Mouse (Mus musculus): ENCODE measurements around the gene Erbb3. TPM values are rescaled to one million over a fixed set of nuclear protein-coding genes. Genes with fewer than 3 reads are reported as not detected.
A peak's percentile ranks its signal among the peaks of the same experiment; 100 is the strongest.

Gene Erbb3
- polyA plus RNA-seq, 1 experiment from 2014 or later: 7.8 TPM

DNA sequence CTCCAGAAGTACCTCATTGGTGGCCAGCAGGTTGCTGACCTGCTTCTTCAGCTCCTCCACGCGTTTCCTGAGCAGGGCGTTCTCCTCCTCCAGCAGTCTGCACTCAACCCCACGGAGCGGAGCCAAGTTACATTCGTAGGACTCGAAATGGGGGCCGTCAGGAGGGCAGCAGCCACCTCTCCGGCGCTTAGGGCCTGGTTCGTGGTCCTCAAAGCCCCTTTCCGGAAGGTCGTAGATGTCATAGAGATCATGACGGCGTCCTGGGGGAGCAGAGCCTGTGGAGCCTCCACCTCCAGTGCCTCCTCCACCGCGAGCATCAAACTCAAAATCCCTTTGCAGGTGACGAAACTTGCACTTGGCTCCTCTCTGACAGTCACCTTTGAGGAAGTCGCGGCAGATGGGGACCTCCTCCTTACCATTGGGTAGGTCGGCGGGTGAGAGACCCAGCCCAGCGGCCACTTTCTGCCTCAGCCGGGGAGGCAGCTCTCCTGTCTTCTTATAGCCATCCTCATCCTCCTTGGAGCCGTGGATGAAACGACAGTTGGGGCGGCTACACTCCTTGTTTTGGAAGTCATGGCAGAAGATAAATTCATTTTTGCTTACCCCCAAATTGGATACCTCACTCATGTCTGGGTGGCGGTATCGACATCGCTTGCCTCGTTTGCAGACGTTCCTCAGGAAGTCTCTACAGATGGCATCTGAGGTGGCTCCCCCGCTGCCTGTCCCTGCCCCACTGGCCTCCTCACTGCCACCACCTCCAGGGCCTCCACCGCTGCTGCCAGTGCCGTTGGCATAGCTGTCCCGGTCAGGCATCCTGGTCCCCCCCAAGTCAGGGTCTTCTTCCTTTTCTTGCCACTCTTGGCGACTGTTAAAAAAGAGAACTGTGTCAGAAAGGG, 44.5 kb downstream of the Erbb3 start:
- TF ChIP-seq CTCF (IDR thresholded peaks at IDR 0.05; ENCODE audit: low read depth): no peak
- TF ChIP-seq EP300 (IDR thresholded peaks at IDR 0.05; ENCODE audit: low read depth): no peak
- H3K9ac ChIP-seq (replicated peaks): no peak overlapping the region; the same call in 1 of the 2 replicates
- no peaks in the 10 kb centered on the region for H3K9me3 ChIP-seq (ENCODE audit: low read length)
- 93% methylated on average over 37 of the region's 37 CpGs for WGBS (ENCODE audit: insufficient replicate concordance)
- H3K36me3 ChIP-seq (replicated peaks; ENCODE audit: insufficient read depth, low read length): peaks cover 24% of the 10 kb centered on the region
- H3K4me3 ChIP-seq (ENCODE audit: low read depth, low read length): no peak overlapping the region
- DNase-seq: no peak
- no peak for ATAC-seq
- no peak overlapping the region for H3K4me2 ChIP-seq (ENCODE audit: low read depth, low read length)
- no peak overlapping the region for H3K27ac ChIP-seq (ENCODE audit: low read depth)
- no peaks in the 10 kb centered on the region for H3K27me3 ChIP-seq (ENCODE audit: insufficient read depth, low read length)
- H3K4me1 ChIP-seq (ENCODE audit: insufficient read depth): peaks cover 9% of the 10 kb centered on the region

DNA sequence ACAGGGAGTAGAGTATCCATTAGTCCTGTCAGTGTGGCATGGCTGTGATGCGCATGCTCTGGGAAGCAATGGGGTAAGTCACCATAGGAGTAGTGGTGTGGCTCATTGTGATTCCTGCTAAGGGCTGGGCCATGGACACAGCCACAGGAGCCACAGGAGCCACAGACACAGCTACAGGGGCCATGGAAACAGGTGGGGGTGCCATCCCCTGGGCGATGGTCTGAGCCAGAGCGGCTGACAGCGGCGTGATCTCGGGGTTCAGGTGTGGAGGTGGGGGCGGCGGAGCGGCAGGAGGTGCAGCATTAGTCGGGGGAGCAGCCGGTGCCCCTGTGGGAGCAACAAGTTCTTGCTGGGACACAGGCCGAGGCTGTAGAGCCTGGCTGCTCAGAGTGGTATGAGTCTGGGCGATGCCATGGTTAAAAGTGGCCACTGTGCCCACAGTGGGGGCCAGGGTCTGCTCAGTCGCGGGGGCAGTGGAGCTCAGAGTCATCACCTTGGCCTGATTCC, 45.2 kb downstream of the Erbb3 start:
- ATAC-seq (no peak), DNase-seq (no peak)
- H3K4me2 ChIP-seq (ENCODE audit: low read depth, low read length): no peak overlapping the region
- no peak overlapping the region for H3K9ac ChIP-seq (replicated peaks)
- no peak overlapping the region for H3K27ac ChIP-seq (ENCODE audit: low read depth)
- H3K9me3 ChIP-seq (ENCODE audit: low read length): no peaks in the 10 kb centered on the region
- no peak for TF ChIP-seq CTCF (IDR thresholded peaks at IDR 0.05; ENCODE audit: low read depth)
- no peak for TF ChIP-seq EP300 (IDR thresholded peaks at IDR 0.05; ENCODE audit: low read depth)
- no peak overlapping the region for H3K4me3 ChIP-seq (ENCODE audit: low read depth, low read length)
- WGBS (ENCODE audit: insufficient replicate concordance): 93% methylated on average over 15 of the region's 15 CpGs
- H3K36me3 ChIP-seq (replicated peaks; ENCODE audit: insufficient read depth, low read length): peaks cover 24% of the 10 kb centered on the region
- no peaks in the 10 kb centered on the region for H3K27me3 ChIP-seq (ENCODE audit: insufficient read depth, low read length)
- H3K4me1 ChIP-seq (ENCODE audit: insufficient read depth): peaks cover 5% of the 10 kb centered on the region; the same call in 1 of the 2 replicates

DNA sequence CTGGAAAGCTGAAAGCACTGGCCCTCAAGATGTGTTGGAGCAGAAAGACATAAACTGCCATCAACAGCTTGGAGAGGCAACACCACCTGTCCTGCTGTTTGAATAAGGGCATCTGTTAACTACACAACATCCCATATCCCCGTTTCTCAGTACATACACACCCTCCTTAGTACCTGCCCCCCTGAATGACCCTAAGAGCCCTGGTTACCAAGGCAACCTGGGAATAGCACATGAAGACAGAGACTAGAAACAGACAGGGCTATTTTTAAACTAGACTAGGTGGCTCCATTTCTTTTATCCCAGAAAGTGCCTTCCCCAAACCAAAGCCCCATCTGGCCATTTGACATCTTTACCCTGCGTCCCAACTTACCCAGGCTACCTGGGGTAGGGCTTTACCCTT, 46.4 kb downstream of the Erbb3 start:
- no peak overlapping the region for H3K4me3 ChIP-seq (ENCODE audit: low read depth, low read length)
- H3K36me3 ChIP-seq (replicated peaks; ENCODE audit: insufficient read depth, low read length): peaks cover 24% of the 10 kb centered on the region
- ATAC-seq: no peak
- no peak for TF ChIP-seq CTCF (IDR thresholded peaks at IDR 0.05; ENCODE audit: low read depth)
- no peak for TF ChIP-seq EP300 (IDR thresholded peaks at IDR 0.05; ENCODE audit: low read depth)
- H3K9ac ChIP-seq (replicated peaks): no peak overlapping the region
- no peaks in the 10 kb centered on the region for H3K27me3 ChIP-seq (ENCODE audit: insufficient read depth, low read length)
- H3K9me3 ChIP-seq (ENCODE audit: low read length): no peaks in the 10 kb centered on the region
- no peak overlapping the region for H3K4me2 ChIP-seq (ENCODE audit: low read depth, low read length)
- no peak for DNase-seq
- no peak overlapping the region for H3K27ac ChIP-seq (ENCODE audit: low read depth)
- peaks cover 5% of the 10 kb centered on the region; the same call in 1 of the 2 replicates for H3K4me1 ChIP-seq (ENCODE audit: insufficient read depth)
- WGBS (ENCODE audit: insufficient replicate concordance): 68% methylated on average over 2 of the region's 2 CpGs

DNA sequence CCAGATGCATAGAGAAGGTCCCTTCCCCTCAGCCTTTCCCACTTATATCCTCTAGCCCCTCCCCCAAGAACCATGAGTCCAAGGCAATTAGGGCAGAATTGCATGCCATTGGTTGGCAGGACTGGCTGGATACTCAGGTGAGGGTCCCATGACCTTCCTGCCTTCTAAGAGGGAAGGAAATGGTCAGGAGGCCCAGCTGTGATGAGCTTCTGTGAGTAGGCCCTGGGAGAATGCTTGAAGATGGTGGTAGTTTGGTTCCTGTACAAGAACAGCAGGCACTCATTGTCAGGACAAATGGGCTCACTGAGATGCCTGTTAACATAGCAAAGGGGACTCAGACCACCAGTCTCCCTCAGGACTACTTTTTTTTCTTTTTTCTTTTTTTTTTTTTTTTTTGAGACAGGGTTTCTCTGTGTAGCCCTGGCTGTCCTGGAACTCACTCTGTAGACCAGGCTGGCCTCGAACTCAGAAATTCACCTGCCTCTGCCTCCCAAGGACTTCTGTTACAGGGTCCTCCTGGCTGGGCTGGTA, 51.0 kb downstream of the Erbb3 start:
- no peak overlapping the region for H3K4me2 ChIP-seq (ENCODE audit: low read depth, low read length)
- H3K36me3 ChIP-seq (replicated peaks; ENCODE audit: insufficient read depth, low read length): peaks cover under 1% of the 10 kb centered on the region; the same call in 1 of the 2 replicates
- WGBS (ENCODE audit: insufficient replicate concordance): 92% methylated on average over 1 of the region's 1 CpGs

DNA sequence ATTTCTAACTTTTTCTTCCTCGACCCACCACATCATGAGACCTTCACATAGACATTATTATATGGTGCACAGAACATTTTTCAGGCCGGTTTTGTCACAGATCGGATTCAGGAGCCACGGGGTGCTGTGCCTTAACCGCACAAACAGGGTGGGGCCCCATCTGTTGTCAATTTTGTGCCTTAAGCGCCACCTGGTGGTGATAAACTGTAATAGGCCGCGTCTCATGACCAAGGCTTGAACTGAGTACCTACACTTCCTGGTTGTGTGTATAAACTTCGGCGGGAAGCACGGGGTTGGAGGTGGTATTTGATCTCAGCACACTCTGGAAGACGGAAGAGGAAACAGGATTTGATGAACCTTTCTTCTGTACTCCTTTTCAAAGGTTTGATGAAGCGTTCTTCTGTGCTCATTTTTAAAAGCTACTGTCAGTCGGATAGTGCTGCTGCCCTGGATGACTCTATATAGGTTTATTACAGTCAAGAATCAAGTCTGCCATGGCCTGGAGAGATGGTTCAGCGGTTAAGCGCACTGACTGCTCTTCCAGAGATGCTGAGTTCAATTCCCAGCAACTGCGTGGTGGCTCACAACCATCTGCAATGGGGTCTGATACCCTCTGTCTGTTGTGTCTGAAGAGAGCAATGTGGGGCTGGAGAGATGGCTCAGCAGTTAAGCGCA, 53.0 kb downstream of the Erbb3 start:
- Histone ChIP-seq H3K9ac (replicated peaks) (0 out of 2 replicates have a peak overlapping the region, but pooled peaks have one; percentile 13), H3K4me1 (ENCODE audit: insufficient read depth) (0 out of 2 replicates have a peak, but pooled peaks cover 5% of the 10 kb centered on the region), H3K9me3 (ENCODE audit: low read length) (no peaks in the 10 kb centered on the region), H3K27me3 (ENCODE audit: insufficient read depth, low read length) (no peaks in the 10 kb centered on the region), H3K4me2 (ENCODE audit: low read depth, low read length) (peak overlapping the region; percentile 59), H3K27ac (ENCODE audit: low read depth) (peak overlapping the region; percentile 66), H3K4me3 (ENCODE audit: low read depth, low read length) (peak overlapping the region; percentile 17; the same call in 1 of the 2 replicates), H3K36me3 (replicated peaks; ENCODE audit: insufficient read depth, low read length) (no peaks in the 10 kb centered on the region)
- 10% methylated on average over 18 of the region's 18 CpGs for WGBS (ENCODE audit: insufficient replicate concordance)
- TF ChIP-seq EP300 (IDR thresholded peaks at IDR 0.05; ENCODE audit: low read depth): peak; percentile 51; the same call in 1 of the 2 replicates
- peak; percentile 97 for TF ChIP-seq CTCF (IDR thresholded peaks at IDR 0.05; ENCODE audit: low read depth)
- ATAC-seq: peak; percentile 98
- peak; percentile 91 for DNase-seq

More for the DNA sequence above, 51.0 kb downstream of the Erbb3 start:
- TF ChIP-seq CTCF (IDR thresholded peaks at IDR 0.05; ENCODE audit: low read depth): no peak
- TF ChIP-seq EP300 (IDR thresholded peaks at IDR 0.05; ENCODE audit: low read depth): no peak
- no peak for DNase-seq
- H3K4me1 ChIP-seq (ENCODE audit: insufficient read depth): 0 out of 2 replicates have a peak, but pooled peaks cover 5% of the 10 kb centered on the region
- H3K27ac ChIP-seq (ENCODE audit: low read depth): no peak overlapping the region
- no peaks in the 10 kb centered on the region for H3K27me3 ChIP-seq (ENCODE audit: insufficient read depth, low read length)
- no peak overlapping the region for H3K9ac ChIP-seq (replicated peaks)
- no peak overlapping the region for H3K4me3 ChIP-seq (ENCODE audit: low read depth, low read length)
- H3K9me3 ChIP-seq (ENCODE audit: low read length): no peaks in the 10 kb centered on the region
- ATAC-seq: no peak

Measured in liver, postnatal 0 days (tissue).